Comparison of ENCODE assay signal across 17 mouse cellular contexts in the genomic region with DNA sequence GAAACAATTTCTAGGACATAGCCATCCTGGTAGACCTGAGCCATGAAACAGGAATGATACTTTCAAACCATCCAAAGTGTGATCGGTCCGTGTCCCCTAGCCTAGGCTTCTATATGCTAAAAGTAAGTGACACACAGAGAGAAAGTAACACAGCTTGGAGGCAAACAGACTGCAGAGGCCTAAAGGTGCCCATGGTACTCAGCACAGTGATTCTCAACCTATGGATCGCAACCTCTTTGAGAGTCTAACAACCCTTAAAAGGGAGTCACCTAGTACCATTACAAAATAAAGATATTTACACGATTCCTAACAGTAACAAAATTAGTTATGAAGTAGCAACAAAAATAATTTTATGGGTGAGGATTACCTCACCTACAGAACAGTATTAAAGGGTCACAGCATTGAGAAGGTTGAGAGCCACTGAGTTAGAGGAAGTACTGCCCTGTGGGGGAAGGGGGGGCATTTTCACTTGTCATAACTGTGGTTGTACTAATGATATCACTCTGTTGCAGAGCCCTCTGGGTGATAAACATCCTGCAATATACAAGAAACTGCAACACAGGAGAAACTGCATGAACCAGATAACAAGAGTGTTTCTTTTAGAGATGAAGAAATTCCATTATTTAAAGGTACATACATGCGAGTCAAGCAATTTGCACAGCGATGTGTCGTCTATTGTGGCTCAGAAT.
DNase-seq lines count a peak whose midpoint lies in the region; ATAC-seq lines count a peak whose summit lies in the region.
"Had no signal": no experiment of that assay in that cellular context is flagged by ENCODE, and none has a peak within 500 bp of the region (broad histone marks: within the 10 kb centered on the region; RNA-seq: fewer than 3 reads in every experiment).

No protein-coding gene starts in this region.

- peak; percentile 94 to 96 for ATAC-seq in hematopoietic stem cell, adult 5-6 weeks (replicated peaks in 1 of 2; ENCODE audit: insufficient read depth in 1 of 2, low FRiP score in 2 of 2, low TSS enrichment in 1 of 2, low read depth in 1 of 2, poor library complexity in 2 of 2, severe bottlenecking in 2 of 2)
- ATAC-seq in forebrain, embryonic 16.5 days, result no peak
- ATAC-seq in forebrain, embryonic 12.5 days (ENCODE audit: low FRiP score), result no peak
- ATAC-seq: activated CD4-positive, CD25-positive, alpha-beta regulatory T cell, adult 4 months had no signal

- WGBS in forebrain, embryonic 16.5 days, result 94% methylated on average over 7 of the region's 7 CpGs
- WGBS in forebrain, embryonic 12.5 days, result 93% methylated on average over 7 of the region's 7 CpGs

- DNase-seq in lung, postnatal 36 days, result peak; percentile 32
- DNase-seq in lung, postnatal 14 days, result no peak
- no peak for DNase-seq in cerebellum, postnatal 14 days
- DNase-seq in cerebellum, postnatal 25 days, result no peak
- DNase-seq: cerebellum, adult 2 months; kidney, adult 18-20 months; kidney, postnatal 4 days had no signal

- H3K27ac ChIP-seq in forebrain, embryonic 16.5 days (ENCODE audit: low read length), result no peak overlapping the region
- H3K27ac ChIP-seq in forebrain, embryonic 12.5 days, result no peak overlapping the region
- H3K27ac ChIP-seq: heart, embryonic 15.5 days; hindbrain, embryonic 14.5 days; left cerebral cortex, adult 2 months; neural tube, embryonic 15.5 days had no signal

- no peak overlapping the region for H3K9ac ChIP-seq in forebrain, embryonic 16.5 days (replicated peaks; ENCODE audit: low read depth, low read length)
- H3K9ac ChIP-seq in forebrain, embryonic 12.5 days, result no peak overlapping the region
- H3K9ac ChIP-seq: heart, embryonic 15.5 days; hindbrain, embryonic 14.5 days; neural tube, embryonic 15.5 days had no signal

- no peak overlapping the region for H3K4me2 ChIP-seq in forebrain, embryonic 16.5 days (ENCODE audit: low read length)
- H3K4me2 ChIP-seq in forebrain, embryonic 12.5 days, result no peak overlapping the region
- H3K4me2 ChIP-seq: heart, embryonic 15.5 days; hindbrain, embryonic 14.5 days; neural tube, embryonic 15.5 days had no signal

- peaks cover 5% of the 10 kb centered on the region for H3K36me3 ChIP-seq in megakaryocyte, embryonic 14.5 days (replicated peaks; ENCODE audit: low read length)
- no peaks in the 10 kb centered on the region for H3K36me3 ChIP-seq in forebrain, embryonic 16.5 days (ENCODE audit: control insufficient read depth, insufficient read depth)
- no peaks in the 10 kb centered on the region for H3K36me3 ChIP-seq in forebrain, embryonic 12.5 days (replicated peaks)
- H3K36me3 ChIP-seq: heart, embryonic 15.5 days; neural tube, embryonic 15.5 days had no signal

- H3K27me3 ChIP-seq in megakaryocyte, embryonic 14.5 days (replicated peaks), result no peaks in the 10 kb centered on the region
- no peaks in the 10 kb centered on the region for H3K27me3 ChIP-seq in forebrain, embryonic 16.5 days (replicated peaks; ENCODE audit: control insufficient read depth, insufficient read depth, low read length)
- H3K27me3 ChIP-seq in forebrain, embryonic 12.5 days, result no peaks in the 10 kb centered on the region
- H3K27me3 ChIP-seq: heart, embryonic 15.5 days; neural tube, embryonic 15.5 days had no signal

- H3K9me3 ChIP-seq in megakaryocyte, embryonic 14.5 days, result no peaks in the 10 kb centered on the region
- no peaks in the 10 kb centered on the region for H3K9me3 ChIP-seq in forebrain, embryonic 16.5 days (ENCODE audit: control insufficient read depth, low read length)
- no peaks in the 10 kb centered on the region for H3K9me3 ChIP-seq in forebrain, embryonic 12.5 days
- H3K9me3 ChIP-seq: heart, embryonic 15.5 days; neural tube, embryonic 15.5 days had no signal

- peak overlapping the region; percentile 51 for H3K4me3 ChIP-seq in megakaryocyte, embryonic 14.5 days (replicated peaks)
- no peak overlapping the region for H3K4me3 ChIP-seq in forebrain, embryonic 16.5 days (replicated peaks; ENCODE audit: low read length)
- H3K4me3 ChIP-seq in forebrain, embryonic 12.5 days (replicated peaks), result no peak overlapping the region
- H3K4me3 ChIP-seq: erythroblast, embryonic 14.5 days; heart, embryonic 15.5 days; left cerebral cortex, adult 2 months; neural tube, embryonic 15.5 days had no signal

- peaks cover 90% of the 10 kb centered on the region for H3K4me1 ChIP-seq in megakaryocyte, embryonic 14.5 days
- H3K4me1 ChIP-seq in forebrain, embryonic 16.5 days (replicated peaks; ENCODE audit: control insufficient read depth, insufficient read depth, low read length), result no peaks in the 10 kb centered on the region
- H3K4me1 ChIP-seq in forebrain, embryonic 12.5 days, result no peaks in the 10 kb centered on the region
- H3K4me1 ChIP-seq: heart, embryonic 15.5 days; neural tube, embryonic 15.5 days had no signal

Comparison
In these comparisons a context has a peak if more than half of its experiments do, and no peak if none do; other contexts are left out.
1. ATAC-seq: peak in hematopoietic stem cell, adult 5-6 weeks (2 of 2); none in forebrain, embryonic 16.5 days (single experiment) and forebrain, embryonic 12.5 days (single experiment).